Mouse (Mus musculus) megakaryocyte, adult 5-6 weeks (primary cell): ENCODE results near the gene Dcaf4. TPM values are rescaled to one million over a fixed set of nuclear protein-coding genes. Genes with fewer than 3 reads are reported as not detected.

ENCODE experiments used
- ATAC-seq: 2 replicates; pipeline ENCODE4 v1.8.0; 2016; ENCODE audit warnings: mild to moderate bottlenecking, inconsistent platforms; ENCODE audit not compliant: poor library complexity, severe bottlenecking
- total RNA-seq, 2 experiments: library from RNA; stranded (forward) in 1 of 2; stranded (reverse) in 1 of 2; fragments of 153-499, 151-499 nt in 1 of 2; fragments of 221-1000, 200-1000 nt in 1 of 2; gene quantifications; 2 replicates each; pipeline versions ENCODE4 v1.2.3 to v1.2.4; 2015 to 2017

Dcaf4 gene
- total RNA-seq, 2 experiments from 2014 or later = 5.4 to 5.8 TPM

DNA sequence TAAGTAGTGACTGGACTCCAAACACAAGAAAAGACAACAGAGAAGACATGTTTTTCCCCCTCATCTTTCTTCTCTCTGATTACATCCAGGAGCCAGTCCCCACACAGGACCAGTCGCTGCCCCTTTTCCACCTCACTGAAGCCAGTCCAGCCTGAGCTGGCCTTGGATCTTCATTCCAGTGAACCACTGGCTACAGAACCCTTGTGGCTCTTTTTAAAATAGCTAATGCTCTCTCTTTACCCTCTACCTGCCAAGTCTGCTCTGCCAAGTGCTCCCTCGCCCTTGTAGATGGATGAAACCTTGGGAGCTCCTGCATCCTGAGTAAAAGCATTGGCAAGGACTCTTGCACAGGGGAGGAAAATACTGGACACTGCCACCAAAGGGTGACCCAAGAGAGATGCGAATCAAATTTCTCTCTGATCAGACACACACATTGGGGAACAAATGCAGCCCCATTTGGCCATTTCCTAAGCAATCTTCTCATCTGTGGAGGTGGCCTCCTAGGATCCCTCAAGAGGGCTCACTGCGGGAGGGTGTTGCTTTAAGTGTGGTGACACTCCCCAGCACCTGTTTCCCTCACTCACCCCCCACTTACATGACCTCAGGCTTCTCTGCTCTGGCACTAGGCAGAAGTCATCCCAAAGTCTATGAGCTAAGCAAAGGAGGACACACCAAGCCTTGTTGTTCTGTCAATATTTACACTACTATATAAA, 24.9 kb upstream of the Dcaf4 start:
- no peak for ATAC-seq

DNA sequence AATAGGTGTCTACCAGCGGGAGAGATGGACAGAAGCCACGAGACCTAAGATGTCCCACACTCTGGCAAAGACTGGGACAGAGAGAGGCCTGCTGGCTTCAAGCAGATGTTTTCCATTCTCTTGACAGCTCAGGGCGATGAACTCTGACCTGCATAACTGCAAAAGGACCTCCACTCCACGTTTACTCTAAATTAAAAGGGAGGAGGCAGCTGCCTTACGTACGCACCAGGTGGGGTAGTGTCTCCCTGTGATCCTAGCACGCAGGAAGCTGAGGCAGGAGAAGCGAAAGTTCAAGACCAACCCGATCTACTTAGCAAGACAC, 24.3 kb upstream of the Dcaf4 start:
- no peak for ATAC-seq

DNA sequence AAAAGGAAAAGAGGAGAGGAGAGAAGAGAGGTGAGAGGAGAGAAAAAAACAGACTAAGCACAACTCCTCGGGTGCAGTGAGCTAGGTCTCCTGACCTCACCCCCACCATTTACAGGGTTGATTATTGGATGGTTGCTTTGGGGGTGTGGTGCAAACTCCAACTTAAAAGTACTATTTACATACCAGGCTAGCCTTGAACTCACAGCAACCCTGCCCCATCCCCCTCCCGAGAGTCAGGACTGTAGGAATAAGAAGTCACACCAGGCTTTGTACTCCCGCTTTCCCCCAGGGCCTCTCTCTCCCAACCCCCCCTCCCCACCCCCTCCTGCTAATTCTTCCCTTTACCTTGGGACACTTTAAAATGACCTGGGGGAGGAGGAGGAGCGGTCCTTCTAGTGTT, 23.9 kb upstream of the Dcaf4 start:
- no peak for ATAC-seq

DNA sequence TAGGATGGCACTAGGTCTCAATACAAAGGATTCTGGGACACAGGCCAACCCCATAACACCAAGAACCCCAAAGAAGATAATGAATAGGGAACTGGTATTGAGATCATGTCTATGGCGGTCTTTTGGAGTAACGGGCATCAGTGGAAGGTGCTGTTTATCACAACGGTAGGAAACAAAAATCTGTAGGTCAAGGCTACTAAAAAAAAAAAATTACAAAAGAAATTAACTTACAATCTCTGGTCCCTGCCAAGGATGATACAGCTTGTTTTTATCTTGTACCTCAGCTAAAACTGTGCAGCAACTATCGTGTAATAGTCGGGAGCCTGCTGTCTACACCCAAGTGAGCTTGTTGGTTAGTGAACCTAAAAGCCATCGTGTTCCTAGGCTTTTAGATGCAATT, 23.5 kb upstream of the Dcaf4 start:
- ATAC-seq = no peak

DNA sequence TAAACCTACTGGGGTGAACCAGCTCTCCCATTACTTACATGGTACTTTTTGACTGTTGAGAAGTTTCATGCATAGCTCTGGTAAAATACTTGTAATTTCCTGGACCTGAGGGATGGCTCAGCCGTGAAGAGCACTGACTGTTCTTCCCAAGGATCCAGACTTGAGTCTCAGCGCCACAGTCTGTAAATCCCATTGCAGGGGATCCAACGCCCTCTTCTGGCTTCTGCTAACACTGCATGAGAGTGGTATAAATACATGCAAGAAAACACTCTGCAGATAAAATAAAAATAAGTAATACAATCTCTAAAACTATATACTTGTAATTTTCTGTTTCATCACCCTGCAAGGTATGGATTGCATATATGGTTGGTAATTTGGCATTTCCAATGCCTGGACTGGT, 22.3 kb upstream of the Dcaf4 start:
- ATAC-seq = no peak

DNA sequence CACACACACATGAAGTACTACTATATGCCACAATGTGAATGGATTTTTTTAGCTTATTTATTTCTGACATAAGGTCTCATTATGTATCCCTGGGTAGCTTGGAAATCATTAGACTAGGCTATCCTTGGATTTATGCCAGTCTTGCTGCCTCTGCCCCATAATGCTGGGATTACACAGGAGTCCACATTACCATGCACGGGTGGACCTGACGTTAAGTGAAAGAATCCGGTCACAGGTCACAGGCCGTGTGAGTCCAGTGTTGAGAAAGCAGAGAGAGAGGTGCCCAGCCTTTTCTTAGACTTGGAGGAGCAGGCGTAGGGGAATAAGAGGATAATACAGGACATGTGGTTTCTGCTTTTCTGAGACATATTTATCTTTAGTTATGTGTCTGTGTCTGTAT, 21.0 kb upstream of the Dcaf4 start:
- ATAC-seq = no peak

DNA sequence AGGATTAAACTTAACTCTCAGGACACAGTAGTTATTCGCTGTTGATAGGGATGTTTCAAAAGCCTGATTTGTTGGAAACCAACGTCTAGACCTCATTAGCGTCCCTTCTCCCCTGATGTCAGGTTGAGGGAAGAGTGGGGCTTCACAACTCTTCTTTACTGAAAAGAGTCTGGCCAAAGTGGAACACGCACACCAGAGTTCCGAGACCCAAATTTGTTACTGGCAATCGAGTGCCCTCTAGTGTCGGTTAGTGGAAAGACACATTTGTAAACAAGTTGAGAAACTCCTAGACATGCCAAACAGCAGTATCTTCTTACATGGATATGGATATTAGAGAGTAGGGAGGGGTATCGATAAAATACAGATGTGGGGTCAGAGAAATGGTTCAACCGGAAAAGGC, 18.1 kb upstream of the Dcaf4 start:
- peak; percentile 64 for ATAC-seq

DNA sequence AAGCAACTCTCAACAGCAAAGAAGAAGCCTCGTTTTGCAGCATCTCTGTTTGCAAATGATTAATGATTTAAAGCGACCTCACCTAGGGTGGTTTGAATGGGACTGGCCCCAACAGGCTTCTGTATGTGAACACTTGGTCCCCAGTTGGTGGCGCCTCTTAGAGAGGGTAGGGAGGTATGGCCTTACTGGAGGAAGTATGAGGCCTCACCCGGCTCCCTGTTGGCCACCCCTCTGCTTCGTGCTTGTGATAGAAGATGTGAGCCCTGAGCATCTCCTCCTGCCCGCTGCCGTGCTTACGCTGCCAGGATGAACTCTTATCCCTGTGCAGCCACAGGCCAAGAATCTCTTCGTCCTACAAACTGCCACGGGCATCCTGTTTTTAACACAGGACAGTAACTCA, 13.7 kb upstream of the Dcaf4 start:
- no peak for ATAC-seq

DNA sequence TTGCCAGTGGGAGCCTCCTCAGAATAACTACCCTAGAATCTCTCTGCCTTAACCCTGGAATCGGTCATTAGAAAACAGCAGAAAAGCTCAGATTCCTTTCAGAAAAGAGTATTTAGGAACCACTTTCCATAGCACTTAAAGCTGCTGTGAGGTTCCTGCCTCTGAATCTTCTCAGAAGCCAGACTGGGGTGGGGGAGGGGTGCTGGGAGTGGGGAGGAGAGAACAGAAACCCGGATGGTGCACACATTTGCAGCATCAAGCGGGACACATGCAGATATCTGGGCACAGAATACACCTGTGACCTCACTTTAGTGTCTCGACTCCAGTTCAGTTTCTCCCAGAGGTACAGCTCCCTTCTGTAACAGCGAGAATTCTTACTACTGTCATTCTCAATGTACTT, 9.7 kb upstream of the Dcaf4 start:
- ATAC-seq = no peak

DNA sequence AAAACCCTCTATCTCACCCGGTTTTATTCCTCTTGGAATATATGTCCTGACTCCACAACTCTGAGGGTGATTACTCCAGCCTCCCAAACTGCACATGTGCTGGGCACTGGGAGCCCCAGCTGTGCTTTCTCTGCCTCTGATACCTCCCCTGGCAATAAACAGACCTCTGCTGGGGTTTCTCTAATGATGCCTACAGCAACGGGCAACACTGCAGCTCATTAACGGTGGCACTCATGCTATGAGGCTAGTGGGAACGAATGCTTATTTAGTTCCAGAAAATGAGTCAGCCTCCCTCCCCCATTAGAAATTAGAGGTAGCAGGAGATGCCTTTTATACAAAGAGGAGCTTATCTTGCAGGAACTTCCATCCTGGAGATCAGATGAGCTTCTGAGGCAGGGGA, 7.5 kb upstream of the Dcaf4 start:
- ATAC-seq = no peak

DNA sequence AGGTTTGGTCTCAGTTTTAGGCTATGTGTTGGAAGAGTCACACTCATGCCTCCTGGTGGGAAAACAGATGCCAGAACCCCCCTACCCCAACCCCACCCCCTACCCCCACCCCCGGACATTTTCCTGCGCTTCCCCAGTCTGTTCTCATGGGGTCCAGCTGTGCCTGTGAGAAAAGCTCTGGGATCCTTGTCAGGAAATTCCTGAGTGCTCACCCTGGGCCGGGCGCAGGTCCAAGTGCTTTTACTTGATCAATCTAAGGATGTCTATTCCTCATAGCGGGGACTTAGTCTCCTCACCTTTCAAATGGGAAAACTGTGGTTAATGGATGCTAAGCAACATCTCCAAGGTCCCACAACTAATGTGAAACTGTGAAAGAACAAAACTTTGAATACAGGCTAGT, 7.1 kb upstream of the Dcaf4 start:
- ATAC-seq = no peak

DNA sequence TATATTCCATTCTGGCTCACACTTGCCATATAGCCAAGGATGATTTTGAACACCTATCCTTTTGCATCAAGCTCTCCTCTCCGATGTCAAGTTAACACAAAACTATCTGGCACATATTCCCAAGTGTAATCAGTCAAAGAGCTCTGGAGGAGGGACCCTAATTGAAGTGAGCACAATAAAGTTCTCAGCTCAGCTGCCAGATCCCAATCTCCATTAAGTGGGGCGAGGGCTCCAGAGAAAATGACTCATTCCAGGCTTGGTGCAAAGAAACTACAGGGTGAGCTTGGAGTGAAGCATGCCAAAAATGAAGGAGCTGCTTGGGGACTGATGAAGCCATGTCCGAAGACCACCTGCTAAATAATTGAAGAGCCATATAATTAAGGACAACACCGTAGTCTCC, 6.0 kb upstream of the Dcaf4 start:
- no peak for ATAC-seq

DNA sequence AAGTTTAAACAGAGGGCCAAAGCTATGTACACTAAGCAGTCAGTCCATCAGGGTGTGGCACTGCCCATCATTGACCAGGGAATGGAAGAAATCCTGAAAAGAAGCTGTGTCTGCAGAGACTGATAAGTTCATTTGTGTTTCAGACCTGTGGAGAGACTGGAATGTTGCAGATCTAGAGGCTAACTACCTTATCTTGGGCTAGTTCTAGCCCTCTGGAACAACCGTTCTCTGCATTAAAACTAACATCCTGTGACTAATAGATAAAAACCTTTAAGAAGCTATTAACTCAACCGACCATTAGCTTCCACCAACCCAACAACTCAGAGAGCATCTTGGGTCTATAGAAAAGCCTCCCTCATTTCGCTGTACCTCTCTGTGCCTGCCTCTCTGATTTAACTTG, 2.7 kb upstream of the Dcaf4 start:
- no peak for ATAC-seq

DNA sequence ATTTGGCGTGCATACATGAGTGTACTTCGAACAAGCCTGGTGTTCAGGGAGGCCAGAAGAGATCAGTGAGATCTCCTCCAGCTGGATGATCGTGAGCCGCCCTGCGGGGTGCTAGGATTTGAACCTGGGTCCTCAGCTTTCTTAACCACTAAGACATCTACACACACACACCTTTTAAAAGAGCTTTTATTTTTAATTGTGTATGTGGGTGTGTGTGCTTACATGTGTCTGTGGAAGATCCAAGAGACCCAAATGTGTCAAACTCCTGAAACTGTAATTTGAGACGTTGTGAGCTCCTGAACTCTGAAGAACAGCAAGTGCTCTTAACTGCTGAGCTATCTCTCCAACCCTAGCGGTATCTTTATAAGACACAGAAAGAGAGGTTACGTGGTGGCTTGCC, 817 bp downstream of the Dcaf4 start:
- ATAC-seq = no peak

DNA sequence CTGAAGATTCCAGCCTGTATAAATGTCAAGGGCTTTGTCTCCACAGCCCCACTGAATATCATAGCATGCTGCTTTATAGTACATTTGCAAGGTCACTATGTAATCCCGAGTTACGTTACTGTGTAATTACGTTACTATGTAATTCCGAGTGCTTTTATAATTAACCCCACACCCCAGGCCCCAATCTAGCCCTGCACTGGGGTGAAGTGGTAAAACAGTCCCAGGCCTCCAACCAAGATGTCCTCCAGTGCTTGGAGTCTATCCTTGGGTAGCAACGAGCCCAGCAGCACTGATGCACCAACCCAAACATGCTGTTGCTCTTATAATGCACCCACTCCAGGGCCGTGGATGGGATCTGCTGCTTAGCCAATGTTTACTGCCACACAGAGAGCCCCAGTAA, 2.8 kb downstream of the Dcaf4 start:
- no peak for ATAC-seq

DNA sequence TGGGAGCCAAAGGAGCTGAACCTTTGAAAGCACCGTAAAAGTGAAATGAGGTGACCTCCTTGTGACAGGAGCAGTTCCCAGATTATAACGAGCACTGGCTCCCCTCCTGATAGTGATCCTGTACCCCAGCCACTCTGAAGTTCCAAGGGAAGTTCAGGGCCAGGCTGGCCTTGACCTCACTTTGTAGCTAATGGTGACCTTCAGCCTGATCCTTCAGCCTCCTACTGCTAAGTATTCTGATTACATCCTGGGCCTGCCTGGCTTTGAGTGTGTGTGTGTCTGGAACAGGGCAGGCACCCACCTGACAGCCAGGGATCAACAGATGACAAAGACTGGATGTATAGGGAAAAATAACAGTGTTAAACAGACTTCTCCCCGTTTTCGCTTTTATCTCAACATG, 3.6 kb downstream of the Dcaf4 start:
- no peak for ATAC-seq

DNA sequence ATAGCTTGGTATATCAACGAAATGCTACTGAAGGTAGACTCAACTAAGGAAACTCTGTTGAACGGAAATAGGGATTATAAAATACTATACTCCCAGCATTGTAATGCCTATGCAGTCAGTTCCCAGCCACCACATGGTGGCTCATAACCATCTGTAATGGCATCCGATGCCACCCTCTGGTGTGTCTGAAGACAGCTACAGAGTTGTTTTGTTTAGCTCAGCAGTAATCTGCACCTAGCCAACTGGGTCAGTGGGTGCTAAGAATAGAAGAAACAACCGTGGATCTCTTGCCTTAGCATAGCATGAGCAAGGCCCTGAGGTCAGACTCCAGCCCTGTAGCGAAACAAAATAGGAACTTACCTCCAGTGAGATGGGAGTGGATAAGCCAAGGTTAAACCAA, 4.1 kb downstream of the Dcaf4 start:
- no peak for ATAC-seq

DNA sequence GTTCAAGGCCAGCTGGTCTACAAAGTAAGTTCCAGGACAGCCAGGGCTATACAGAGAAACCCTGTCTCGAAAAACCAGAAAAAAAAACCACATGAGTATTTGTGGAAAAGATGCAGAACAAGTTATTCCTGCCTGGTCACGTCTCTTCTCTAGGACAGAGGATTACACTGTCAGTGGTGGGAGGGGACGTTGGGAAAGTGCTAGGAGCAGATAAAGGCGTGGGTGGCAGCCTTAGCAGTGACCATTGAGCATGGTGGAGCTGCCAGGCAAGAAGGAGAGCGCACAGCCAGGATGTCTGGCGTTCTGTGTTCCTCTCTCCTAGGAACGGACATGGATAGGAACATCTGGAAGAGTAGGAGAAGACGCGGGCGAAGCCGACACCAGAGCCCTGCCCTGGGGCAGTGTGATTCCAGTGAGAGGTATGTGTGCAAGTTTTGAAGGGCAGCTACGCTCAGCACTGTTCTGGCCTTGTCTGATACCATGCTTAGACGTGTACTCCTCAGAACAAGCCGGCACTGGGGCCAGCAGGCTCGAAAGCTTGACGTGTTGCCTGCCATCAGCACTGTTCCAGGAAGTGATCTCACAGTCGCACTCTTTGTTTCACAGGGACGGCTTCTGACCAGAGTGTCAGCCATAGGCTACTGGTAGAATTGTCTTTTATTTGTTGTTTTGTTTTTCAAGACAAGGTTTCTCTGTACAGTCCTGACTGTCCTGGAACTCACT, 5.7 kb downstream of the Dcaf4 start:
- no peak for ATAC-seq

DNA sequence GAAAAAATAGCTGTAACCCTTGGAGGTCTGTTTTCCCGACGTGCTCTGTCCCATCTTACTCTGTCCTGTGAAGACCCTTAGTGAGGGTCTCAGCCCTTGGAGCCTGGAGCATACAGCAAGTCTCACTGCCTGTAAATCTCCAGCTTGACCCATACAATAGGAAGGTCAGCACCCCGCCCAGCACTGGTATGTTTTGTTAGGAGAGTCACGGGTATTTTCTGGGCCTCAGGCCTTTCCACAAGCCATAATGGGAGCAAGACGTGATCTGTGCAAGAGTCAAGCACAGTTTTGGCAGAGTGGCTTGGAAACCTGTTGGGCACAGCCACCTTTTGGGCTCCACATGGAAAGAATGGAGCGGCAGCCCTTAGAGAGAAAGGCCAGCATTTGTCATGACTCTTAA, 7.5 kb downstream of the Dcaf4 start:
- no peak for ATAC-seq

DNA sequence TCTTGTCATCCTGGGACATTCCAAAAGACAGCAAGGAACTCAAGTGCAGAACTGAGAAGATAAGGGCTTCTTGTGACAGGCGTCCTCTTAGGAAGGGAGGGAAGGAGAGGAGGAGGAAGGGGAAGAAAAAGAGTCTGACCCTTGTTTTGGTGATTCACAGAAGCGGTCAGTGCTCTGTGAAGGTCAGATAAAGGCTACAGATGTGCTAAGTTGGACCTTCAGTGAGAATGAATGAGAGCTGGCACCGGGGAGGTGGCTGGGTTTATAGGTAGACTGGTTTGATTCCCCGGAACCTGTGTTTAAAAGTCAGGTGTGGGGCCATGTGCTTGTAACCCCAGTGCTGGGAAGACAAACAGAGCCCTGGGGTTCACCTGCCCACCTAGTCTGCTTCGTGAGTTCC, 8.4 kb downstream of the Dcaf4 start:
- ATAC-seq = no peak

DNA sequence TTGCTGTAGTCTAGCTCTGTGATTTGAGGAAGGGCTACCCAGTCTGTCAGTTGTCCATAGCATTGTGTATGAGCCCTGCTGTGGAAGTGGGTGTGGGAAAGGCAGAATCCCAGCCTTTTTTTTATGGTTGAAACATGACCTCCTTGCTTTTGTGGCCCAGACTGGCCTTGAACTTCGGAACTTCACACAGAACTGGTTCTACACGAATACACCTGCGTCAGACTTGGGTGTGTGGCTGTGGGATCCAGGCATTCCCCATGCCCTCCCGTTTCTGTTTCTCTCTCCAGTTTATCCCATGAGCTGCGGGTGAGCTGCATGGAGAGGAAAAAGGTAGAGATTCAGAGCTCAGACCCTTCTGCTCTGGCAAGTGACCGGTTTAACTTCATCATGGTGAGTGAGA, 11.7 kb downstream of the Dcaf4 start:
- no peak for ATAC-seq

DNA sequence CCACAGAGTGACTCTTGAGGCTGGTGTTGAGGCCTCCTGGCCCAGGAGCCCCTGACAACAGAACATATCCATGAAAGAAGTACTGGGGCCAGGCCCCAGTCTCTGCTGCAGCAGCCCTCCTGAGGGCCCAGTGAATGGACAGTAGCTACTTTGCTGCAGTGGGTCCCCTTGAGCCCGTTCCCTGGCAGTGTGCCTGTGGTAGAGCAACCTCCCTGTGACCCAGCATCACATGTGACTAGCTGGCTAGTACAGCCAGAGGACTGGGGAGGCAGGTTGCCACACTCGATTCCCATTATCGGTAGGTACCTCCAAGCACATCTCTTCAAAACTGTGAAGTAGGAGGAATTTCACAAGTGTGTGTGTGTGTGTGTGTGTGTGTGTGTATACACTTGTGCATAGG, 12.7 kb downstream of the Dcaf4 start:
- ATAC-seq = no peak

DNA sequence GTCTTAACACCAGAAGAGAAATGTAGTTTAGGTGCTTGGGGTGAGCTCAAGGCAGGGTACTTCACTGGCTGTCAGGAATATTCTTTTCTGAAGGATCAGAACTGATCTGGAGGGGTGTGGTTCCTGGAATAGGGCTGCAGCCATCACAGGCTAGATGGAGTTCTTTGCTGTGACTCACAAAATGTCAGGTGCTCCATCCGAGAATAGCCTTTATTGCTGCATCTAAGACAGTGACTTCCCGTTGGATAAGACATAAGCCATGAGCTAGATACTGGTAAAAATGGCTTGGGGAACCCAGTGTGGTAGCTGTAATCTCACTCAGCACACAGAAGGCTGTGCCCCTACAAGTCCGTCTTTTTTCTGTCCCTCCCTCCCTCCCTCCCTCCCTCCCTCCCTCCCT, 13.9 kb downstream of the Dcaf4 start:
- ATAC-seq = no peak
